Mouse (Mus musculus) heart, postnatal 25 days (tissue): Measurements from ENCODE around the gene Gm48551. TPM values are rescaled to one million over a fixed set of nuclear protein-coding genes. Genes with fewer than 3 reads are reported as not detected.

ENCODE experiments used
- DNase-seq: peaks from one replicate; pipeline ENCODE4 v3.0.0; 2022; ENCODE audit warnings: low spot score
- intact Hi-C: fragments of 180-260 bp; cut with DNase I; formaldehyde crosslinking; loops from one replicate; pipeline ENCODE4 v1.15.1; 2025
- total RNA-seq, 2 experiments: library from RNA; stranded (reverse); gene quantifications; 2 replicates each; pipeline ENCODE4 v1.2.3; 2021

The Gm48551 gene
- total RNA-seq, 2 experiments from 2014 or later: 0.61 to 0.78 TPM

GRCm38 (mm10) chr10:81413310-81414261 is 29.3 kb downstream of the Gm48551 start:
- intact Hi-C loops: no loop called here
- DNase-seq: peak; percentile 89

- intact Hi-C loops: no loop called here
- DNase-seq: no peak
Measured at GRCm38 (mm10) chr10:81414682-81415081, 30.4 kb downstream of the Gm48551 start.

DNA sequence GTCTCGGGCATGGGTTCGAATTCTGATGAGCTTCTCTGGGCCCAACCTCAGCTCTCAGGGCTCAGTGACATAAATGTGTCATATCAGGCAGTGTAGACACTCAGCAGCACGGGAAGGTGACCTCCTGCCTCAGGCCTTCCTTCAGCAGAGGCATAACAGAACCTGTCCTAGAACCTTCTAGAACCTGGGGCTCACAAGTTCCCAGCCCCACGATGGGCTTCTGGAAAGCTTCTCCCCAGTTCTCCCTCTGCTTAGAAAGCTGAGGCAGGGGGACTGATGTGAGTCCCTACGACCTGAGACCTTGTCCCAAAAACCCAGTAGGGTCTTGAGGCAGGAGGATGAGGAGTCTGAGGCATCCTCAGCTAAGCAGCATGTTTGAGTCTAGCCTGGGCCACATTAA is 30.9 kb downstream of the Gm48551 start:
- DNase-seq: no peak
- intact Hi-C loops: no loop called here

- intact Hi-C loops: no loop called here
- no peak for DNase-seq
Measured at GRCm38 (mm10) chr10:81415549-81416310, 31.5 kb downstream of the Gm48551 start.

DNA sequence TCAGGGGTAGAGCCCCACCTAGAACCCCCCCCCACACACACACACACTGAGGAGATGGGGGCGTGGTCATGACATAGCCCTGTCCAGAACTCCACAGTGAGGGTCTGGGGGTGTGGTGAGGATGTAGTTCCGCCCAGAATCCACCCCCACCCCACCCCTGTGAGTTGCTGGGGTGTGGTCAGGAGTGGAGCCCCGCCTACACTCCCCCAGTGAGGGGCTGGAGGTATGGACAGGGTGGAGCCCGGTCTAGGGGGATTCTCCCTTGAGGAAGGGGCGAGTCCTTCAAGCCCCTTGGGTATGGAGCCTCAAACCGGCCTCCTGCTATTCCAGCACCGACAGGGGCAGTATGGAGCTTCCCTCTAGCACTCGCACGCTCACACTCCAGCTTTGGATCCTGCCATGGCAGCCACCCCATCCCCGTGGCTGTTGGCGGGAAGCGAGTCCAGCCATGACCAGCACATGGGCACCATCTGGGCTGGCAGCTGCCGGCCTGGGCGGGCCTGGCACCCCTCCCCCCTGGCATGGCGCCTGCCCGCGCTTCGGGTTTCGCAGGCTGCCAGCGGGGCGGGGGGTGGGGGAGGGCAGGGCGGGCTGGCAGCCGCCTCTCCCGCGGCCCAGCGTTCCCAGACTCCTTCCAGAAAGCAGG is 32.4 kb downstream of the Gm48551 start:
- DNase-seq: peak; percentile 83
- intact Hi-C loops: no loop called here

DNA sequence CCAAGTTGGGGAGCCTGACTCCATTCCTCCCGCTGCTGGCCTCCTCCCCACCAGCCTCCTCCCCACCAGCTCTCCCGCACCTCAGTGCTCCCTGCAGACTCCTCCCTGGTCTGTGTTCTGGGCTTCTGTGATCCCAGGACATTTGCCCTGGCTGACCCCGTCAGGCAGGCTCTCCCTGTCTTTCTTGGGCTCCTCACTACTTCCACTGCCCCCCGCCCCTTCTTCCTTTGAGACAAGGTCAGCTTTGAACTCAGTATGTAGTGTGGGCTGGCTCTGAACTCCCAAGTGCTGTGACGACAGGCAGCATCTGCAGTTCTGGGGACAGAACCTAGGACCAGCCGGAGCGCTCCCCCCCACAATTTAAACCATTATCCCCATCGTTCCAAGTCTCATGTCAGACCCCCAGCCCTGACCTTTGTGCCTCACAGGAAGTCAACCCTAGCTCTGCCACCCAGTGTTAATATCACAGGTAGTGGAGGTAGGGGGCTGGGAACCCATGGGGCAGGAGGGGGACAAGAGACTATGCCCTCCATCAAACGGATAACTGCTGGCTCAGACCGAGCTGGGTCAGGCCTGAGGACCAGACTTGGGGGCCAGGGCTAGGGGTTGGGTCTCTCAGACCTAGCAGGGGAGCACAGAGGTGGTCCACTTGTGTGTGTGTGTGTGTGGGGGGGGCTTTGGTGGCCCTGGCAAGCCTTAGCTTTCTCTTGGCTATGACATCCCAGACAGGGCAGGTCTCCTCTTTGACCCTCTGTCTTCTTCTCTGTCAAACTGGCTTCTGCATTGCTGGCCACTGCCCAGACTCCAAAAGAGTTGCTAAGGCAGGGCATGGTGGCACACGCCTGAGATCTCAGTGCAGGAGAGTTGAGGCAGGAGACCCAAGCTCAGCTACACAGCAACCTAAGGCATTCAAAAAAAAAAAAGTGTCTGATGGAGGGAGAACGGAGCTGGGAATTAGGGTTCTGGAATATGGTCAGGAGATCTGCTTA is 33.3 kb downstream of the Gm48551 start:
- no peak for DNase-seq
- intact Hi-C loops: no loop called here

DNA sequence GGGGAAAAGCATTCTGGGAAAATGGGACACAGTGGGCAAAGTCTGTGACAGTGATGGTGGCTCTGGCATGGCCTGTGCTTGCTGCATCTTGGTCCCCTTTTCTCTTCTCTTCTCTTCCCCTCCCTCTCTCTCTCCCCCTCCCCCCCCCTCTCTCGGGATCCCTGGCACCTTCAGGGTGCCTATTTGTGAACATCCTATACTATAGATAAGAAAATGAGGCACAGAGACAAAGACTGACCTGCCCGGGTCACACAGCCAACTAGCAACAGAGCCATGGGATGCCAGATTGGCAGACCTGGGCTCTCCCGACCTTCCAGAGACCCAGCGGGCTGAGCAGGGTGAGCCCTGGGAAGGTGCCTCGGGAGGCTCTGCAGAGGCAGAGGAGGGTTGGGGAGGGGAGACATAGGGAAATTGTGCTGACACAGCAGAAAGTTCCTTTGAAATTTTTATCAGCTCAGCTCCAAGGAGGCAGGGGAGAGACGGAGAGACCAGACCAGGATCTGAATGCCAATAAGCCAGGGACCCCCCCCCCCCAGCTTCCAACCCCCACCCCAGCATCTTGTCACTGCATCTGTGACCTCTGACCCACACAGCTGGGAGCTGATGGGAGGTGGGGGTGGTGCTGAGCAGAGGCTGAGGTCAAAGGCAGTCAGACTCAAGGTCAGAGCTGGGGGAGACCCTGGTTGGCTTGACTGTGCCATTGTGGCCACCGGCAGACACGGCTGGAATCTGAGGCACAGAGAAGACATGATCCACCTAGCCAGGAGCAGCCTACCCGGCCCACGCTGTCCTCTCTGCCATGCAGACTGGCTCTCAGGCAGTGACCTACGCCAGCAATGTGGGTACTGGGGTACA is 34.2 kb downstream of the Gm48551 start:
- DNase-seq: no peak
- intact Hi-C loops: no loop called here

DNA sequence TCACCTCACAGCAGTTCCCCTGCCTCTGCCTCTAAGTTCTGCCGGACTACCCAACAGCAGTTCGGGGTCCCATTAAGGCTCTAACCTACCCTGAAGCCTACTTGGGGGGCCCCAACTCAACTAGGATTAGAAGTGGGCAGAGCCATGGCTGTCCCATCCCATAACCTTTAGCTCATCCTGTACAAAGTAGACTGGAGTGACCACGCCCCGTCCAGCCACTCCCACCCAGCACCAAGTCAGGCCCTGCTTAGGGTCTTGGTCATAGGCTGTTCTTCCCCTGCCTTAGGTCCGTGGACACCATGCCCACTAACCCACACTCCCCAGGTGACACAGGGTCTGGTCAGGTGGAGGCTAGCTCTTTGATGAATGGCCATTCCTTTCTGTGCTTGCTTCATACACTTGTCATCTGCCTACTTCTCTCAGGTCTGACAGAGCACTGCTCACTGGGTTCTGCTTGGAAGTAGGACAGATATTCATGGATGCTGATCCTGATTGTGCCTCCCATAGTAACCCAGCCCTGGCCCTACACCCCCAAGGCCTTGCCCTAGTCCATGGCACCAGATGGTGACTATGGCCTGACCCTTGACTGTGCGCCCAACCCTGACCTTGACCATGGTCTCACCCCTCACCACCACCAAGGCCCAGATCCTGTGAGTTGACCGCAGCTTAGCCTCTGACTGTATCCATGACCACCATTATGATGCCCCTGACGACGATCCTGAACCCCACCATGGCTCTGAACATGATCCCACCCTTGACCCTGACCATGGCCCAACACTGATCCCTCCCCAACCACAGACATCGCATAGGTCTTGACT is 35.1 kb downstream of the Gm48551 start:
- peak; percentile 1 for DNase-seq
- intact Hi-C loops: no loop called here

- intact Hi-C loops: no loop called here
Measured at GRCm38 (mm10) chr10:81420191-81420767, 36.0 kb downstream of the Gm48551 start.

GRCm38 (mm10) chr10:81421041-81421796 is 37.0 kb downstream of the Gm48551 start:
- intact Hi-C loops: no loop called here
- peak; percentile 1 for DNase-seq

More at GRCm38 (mm10) chr10:81420191-81420767, 36.0 kb downstream of the Gm48551 start:
- DNase-seq: peak; percentile 1

GRCm38 (mm10) chr10:81421797-81422100 is 37.5 kb downstream of the Gm48551 start:
- intact Hi-C loops: no loop called here
- peak; percentile 23 for DNase-seq

GRCm38 (mm10) chr10:81422191-81422590 is 37.9 kb downstream of the Gm48551 start:
- intact Hi-C loops: no loop called here

GRCm38 (mm10) chr10:81422661-81423217 is 38.5 kb downstream of the Gm48551 start:
- no peak for DNase-seq
- intact Hi-C loops: no loop called here

More at GRCm38 (mm10) chr10:81422191-81422590, 37.9 kb downstream of the Gm48551 start:
- peak; percentile 6 for DNase-seq

DNA sequence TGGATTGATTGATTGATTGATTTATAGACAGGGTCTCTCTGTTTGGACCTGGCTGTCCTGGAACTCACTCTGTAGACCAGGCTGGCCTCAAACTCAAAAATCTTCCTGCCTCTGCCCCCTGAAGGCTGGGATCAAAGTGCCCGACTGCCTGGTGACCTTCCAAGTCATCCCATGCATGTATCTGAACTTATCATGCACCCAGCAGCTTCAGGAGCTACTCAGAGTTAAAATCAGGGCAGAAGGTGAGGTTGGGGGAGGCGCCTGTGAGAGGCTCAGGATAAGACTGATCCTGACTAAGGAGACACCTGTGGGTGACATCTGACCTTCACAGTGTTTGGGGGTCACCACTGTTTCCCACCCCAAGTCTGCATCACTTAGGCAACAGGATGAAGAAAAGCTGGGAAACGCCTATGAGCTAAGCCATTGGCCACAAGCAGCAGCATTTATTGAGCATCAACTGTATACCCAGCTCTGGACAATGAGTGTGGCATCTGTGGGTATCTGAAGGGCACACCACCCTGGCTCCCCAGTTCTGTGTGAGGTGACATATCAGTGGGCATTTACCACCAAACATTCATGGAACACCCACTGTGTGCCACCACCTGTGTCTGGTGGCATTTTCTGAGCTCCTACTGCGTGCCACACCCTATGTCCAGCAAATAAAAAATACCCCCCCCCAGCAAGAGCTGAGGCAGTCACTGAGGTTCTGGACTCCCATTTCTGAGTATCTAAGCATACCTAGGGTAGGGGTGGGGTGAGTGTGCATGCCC is 39.4 kb downstream of the Gm48551 start:
- no peak for DNase-seq
- intact Hi-C loops: no loop called here

- peak; percentile 53 for DNase-seq
- intact Hi-C loops: no loop called here
Measured at GRCm38 (mm10) chr10:81424246-81425051, 40.2 kb downstream of the Gm48551 start.
